Mouse (Mus musculus): ENCODE measurements around the gene Glyat. TPM values are rescaled to one million over a fixed set of nuclear protein-coding genes. Genes with fewer than 3 reads are reported as not detected.
"Not testable (repeated sequence)": the region's sequence is repeated elsewhere in the genome, so short reads cannot be mapped to it uniquely, and the experiment has no call there.

Gene Glyat
- total and polyA plus RNA-seq, 2 experiments from 2014 or later = not detected

DNA sequence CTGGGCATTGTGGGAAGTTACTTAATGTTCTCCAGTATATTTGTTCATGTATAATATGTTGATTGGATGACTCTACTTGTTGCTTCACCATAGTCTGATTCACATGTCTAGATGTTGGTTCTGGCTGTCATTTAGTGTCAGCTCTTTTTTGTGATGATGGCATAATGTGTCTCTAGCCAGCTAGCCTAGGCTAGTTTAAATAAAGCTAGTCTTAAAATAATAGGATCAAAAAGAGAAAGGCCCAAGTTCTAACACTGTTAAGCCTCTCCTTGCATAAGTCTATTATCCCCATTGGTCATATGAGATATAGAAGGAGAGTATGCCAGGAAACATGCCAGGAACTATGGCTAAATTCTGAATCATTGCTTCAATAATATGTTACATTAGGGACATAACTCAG is 16.4 kb downstream of the Glyat start:
- H3K4me2 ChIP-seq (ENCODE audit: low read depth, low read length) = no peak overlapping the region
- H3K4me1 ChIP-seq (ENCODE audit: control insufficient read depth, insufficient read depth) = no peaks in the 10 kb centered on the region
- no peaks in the 10 kb centered on the region for H3K27me3 ChIP-seq (ENCODE audit: control insufficient read depth, insufficient read depth, low read length)
- no peak overlapping the region for H3K27ac ChIP-seq (ENCODE audit: low read depth)
- H3K9ac ChIP-seq (replicated peaks; ENCODE audit: low read depth, low read length) = no peak overlapping the region
- H3K4me3 ChIP-seq (ENCODE audit: low read depth, low read length) = no peak overlapping the region
- TF ChIP-seq CTCF (IDR thresholded peaks at IDR 0.05; ENCODE audit: low read depth) = no peak
- no peak for TF ChIP-seq EP300 (IDR thresholded peaks at IDR 0.05; ENCODE audit: low read depth)
- no peaks in the 10 kb centered on the region for H3K9me3 ChIP-seq (replicated peaks; ENCODE audit: control insufficient read depth, low read length)
- no peak for ATAC-seq (ENCODE audit: insufficient read depth, low read depth)
- no peaks in the 10 kb centered on the region for H3K36me3 ChIP-seq (replicated peaks; ENCODE audit: control insufficient read depth, insufficient read depth, low read length)
- no peak for DNase-seq (ENCODE audit: low spot score)

DNA sequence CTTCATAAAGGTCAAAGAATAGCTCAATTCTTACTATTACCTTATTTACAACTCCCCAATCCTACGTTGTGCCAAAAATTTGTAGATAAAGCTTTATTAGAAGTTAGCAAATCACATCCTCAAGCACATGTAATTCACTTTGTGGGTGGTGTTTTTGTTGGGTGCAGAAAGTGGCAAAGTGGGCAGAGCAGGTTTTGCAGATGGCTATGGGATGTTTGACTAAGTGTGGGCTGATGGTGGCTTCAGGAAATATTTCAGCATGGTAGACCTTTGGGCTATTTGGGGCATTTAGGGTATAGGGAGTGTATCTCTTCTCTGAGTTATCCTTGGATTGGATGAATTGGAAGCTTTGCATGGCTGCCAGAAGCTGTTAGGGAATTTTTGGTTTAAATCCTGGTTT is 33.0 kb downstream of the Glyat start:
- no peaks in the 10 kb centered on the region for H3K36me3 ChIP-seq (replicated peaks; ENCODE audit: control insufficient read depth, insufficient read depth, low read length)
- TF ChIP-seq CTCF (IDR thresholded peaks at IDR 0.05; ENCODE audit: low read depth) = no peak
- no peak for TF ChIP-seq EP300 (IDR thresholded peaks at IDR 0.05; ENCODE audit: low read depth)
- 70% methylated on average over 1 of the region's 1 CpGs for WGBS
- no peak overlapping the region for H3K27ac ChIP-seq (ENCODE audit: low read depth)
- no peak for DNase-seq (ENCODE audit: low spot score)
- H3K9ac ChIP-seq (replicated peaks; ENCODE audit: low read depth, low read length) = no peak overlapping the region
- no peaks in the 10 kb centered on the region for H3K4me1 ChIP-seq (ENCODE audit: control insufficient read depth, insufficient read depth)
- H3K4me3 ChIP-seq (ENCODE audit: low read depth, low read length) = no peak overlapping the region
- H3K9me3 ChIP-seq (replicated peaks; ENCODE audit: control insufficient read depth, low read length) = peaks cover 9% of the 10 kb centered on the region; the same call in 1 of the 2 replicates
- ATAC-seq (ENCODE audit: insufficient read depth, low read depth) = no peak
- H3K27me3 ChIP-seq (ENCODE audit: control insufficient read depth, insufficient read depth, low read length) = no peaks in the 10 kb centered on the region
- H3K4me2 ChIP-seq (ENCODE audit: low read depth, low read length) = no peak overlapping the region

GRCm38 (mm10) chr19:12668601-12669000 is 35.5 kb downstream of the Glyat start:
- H3K36me3 ChIP-seq (replicated peaks; ENCODE audit: control insufficient read depth, insufficient read depth, low read length); H3K9me3 ChIP-seq (replicated peaks; ENCODE audit: control insufficient read depth, low read length); H3K4me1 ChIP-seq (ENCODE audit: control insufficient read depth, insufficient read depth); H3K4me2 ChIP-seq (ENCODE audit: low read depth, low read length); H3K27ac ChIP-seq (ENCODE audit: low read depth); H3K27me3 ChIP-seq (ENCODE audit: control insufficient read depth, insufficient read depth, low read length); H3K9ac ChIP-seq (replicated peaks; ENCODE audit: low read depth, low read length); ATAC-seq (ENCODE audit: insufficient read depth, low read depth); DNase-seq (ENCODE audit: low spot score); H3K4me3 ChIP-seq (ENCODE audit: low read depth, low read length): not testable (repeated sequence)
- 89% methylated on average over 3 of the region's 3 CpGs for WGBS

DNA sequence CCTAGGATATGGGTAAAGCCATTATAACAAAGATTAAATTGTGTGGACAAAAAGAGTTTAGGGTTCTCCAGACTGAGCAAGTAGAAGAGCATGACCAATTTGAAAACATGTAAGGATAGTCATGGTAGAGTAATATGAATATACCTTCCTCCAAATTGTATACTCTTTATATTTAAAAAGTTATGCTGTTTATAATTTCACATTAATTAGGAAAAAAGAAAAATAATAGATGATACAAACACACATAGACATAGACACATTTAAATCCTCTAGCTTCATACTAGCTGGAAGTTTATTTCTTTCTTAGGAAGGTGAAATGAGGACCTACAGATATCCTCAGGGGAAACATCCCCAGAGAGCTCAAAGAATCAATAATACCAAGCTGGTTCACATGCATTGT is 37.0 kb downstream of the Glyat start, which contains the start of gene Olfr1442:
Gene Olfr1442 (plus strand): TSS at position 301 of the 400 bp plus-strand sequence.
- DNase-seq (ENCODE audit: low spot score) = no peak
- H3K27ac ChIP-seq (ENCODE audit: low read depth) = no peak within 1 kb of the TSS
- ATAC-seq (ENCODE audit: insufficient read depth, low read depth) = no peak
- H3K4me1 ChIP-seq (ENCODE audit: control insufficient read depth, insufficient read depth) = no peaks in the 10 kb centered on the region
- H3K36me3 ChIP-seq (replicated peaks; ENCODE audit: control insufficient read depth, insufficient read depth, low read length) = no peaks in the 10 kb centered on the region
- no peak within 1 kb of the TSS for H3K9ac ChIP-seq (replicated peaks; ENCODE audit: low read depth, low read length)
- no peak for TF ChIP-seq CTCF (IDR thresholded peaks at IDR 0.05; ENCODE audit: low read depth)
- TF ChIP-seq EP300 (IDR thresholded peaks at IDR 0.05; ENCODE audit: low read depth) = no peak
- H3K9me3 ChIP-seq (replicated peaks; ENCODE audit: control insufficient read depth, low read length) = no peaks in the 10 kb centered on the region
- H3K4me2 ChIP-seq (ENCODE audit: low read depth, low read length) = no peak within 1 kb of the TSS
- H3K27me3 ChIP-seq (ENCODE audit: control insufficient read depth, insufficient read depth, low read length) = no peaks in the 10 kb centered on the region
- H3K4me3 ChIP-seq (ENCODE audit: low read depth, low read length) = no peak within 1 kb of the TSS

DNA sequence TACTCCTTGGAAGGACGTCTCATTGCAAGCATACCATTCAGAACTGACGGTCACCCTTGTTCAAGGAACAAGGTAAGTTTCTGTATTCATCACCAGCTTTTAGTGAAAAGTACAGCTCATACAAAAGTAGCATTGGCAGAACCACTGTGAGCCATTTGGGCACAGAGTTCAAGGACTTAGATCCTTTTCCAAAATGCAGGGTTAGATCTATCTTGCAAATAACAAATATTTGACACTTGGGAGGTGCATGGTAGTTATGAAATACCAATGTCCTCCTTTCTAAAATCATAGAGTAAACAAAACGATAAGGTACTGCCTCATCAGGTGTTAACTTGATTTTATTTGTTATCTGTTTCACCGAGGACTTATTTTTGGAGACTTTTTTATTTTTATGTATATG is 37.9 kb downstream of the Glyat start:
- Histone ChIP-seq H3K36me3 (replicated peaks; ENCODE audit: control insufficient read depth, insufficient read depth, low read length) (no peaks in the 10 kb centered on the region), H3K4me3 (ENCODE audit: low read depth, low read length) (no peak overlapping the region), H3K9ac (replicated peaks; ENCODE audit: low read depth, low read length) (no peak overlapping the region), H3K27me3 (ENCODE audit: control insufficient read depth, insufficient read depth, low read length) (no peaks in the 10 kb centered on the region), H3K4me1 (ENCODE audit: control insufficient read depth, insufficient read depth) (no peaks in the 10 kb centered on the region), H3K4me2 (ENCODE audit: low read depth, low read length) (no peak overlapping the region), H3K9me3 (replicated peaks; ENCODE audit: control insufficient read depth, low read length) (no peaks in the 10 kb centered on the region), H3K27ac (ENCODE audit: low read depth) (no peak overlapping the region)
- no peak for DNase-seq (ENCODE audit: low spot score)
- no peak for ATAC-seq (ENCODE audit: insufficient read depth, low read depth)
- TF ChIP-seq EP300 (IDR thresholded peaks at IDR 0.05; ENCODE audit: low read depth) (no peak), CTCF (IDR thresholded peaks at IDR 0.05; ENCODE audit: low read depth) (no peak)
- WGBS = 68% methylated on average over 4 of the region's 4 CpGs

- no peaks in the 10 kb centered on the region for H3K27me3 ChIP-seq (ENCODE audit: control insufficient read depth, insufficient read depth, low read length)
- TF ChIP-seq CTCF (IDR thresholded peaks at IDR 0.05; ENCODE audit: low read depth) = no peak
- TF ChIP-seq EP300 (IDR thresholded peaks at IDR 0.05; ENCODE audit: low read depth) = no peak
- 52% methylated on average over 3 of the region's 3 CpGs for WGBS
- no peak for DNase-seq (ENCODE audit: low spot score)
- no peak for ATAC-seq (ENCODE audit: insufficient read depth, low read depth)
- no peak within 1 kb of the TSS for H3K27ac ChIP-seq (ENCODE audit: low read depth)
- H3K4me1 ChIP-seq (ENCODE audit: control insufficient read depth, insufficient read depth) = no peaks in the 10 kb centered on the region
- H3K9me3 ChIP-seq (replicated peaks; ENCODE audit: control insufficient read depth, low read length) = no peaks in the 10 kb centered on the region
- no peak within 1 kb of the TSS for H3K4me3 ChIP-seq (ENCODE audit: low read depth, low read length)
- no peak within 1 kb of the TSS for H3K9ac ChIP-seq (replicated peaks; ENCODE audit: low read depth, low read length)
- H3K36me3 ChIP-seq (replicated peaks; ENCODE audit: control insufficient read depth, insufficient read depth, low read length) = no peaks in the 10 kb centered on the region
- no peak within 1 kb of the TSS for H3K4me2 ChIP-seq (ENCODE audit: low read depth, low read length)
Observed at GRCm38 (mm10) chr19:12677812-12678211, 44.7 kb downstream of the Glyat start, which contains the start of gene Olfr1443. TSS of gene Olfr1443 (plus strand) at chr19:12678112.

All from heart, postnatal 0 days (tissue).